ENCODE assay signal across 11 mouse cellular contexts in the genomic region with DNA sequence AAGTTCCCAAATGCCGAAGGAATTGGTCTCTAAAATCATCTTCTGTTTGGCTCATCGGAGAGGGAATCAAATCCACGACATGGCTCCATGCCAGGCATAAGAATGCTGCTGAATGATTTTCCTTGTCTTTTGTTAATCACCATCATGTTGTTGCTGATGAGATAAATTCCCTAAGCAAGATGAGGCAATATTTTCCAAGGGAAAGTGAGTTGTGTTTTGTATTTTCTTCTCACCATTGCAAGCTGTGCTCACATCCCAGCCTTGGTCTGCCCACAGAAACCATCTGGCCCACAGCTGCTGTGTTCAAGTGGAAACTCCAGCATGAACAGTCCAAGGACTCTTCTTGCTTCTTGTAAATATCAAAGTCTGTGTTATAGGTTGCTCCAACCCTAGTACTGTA. TPM values are rescaled to one million over a fixed set of nuclear protein-coding genes. Genes with fewer than 3 reads are reported as not detected.
DNase-seq lines count a peak whose midpoint lies in the region; ATAC-seq lines count a peak whose summit lies in the region.
"Had no signal": no experiment of that assay in that cellular context is flagged by ENCODE, and none has a peak within 500 bp of the region (broad histone marks: within the 10 kb centered on the region; RNA-seq: fewer than 3 reads in every experiment).

No protein-coding gene starts in this region.

- no peaks in the 10 kb centered on the region for H3K4me1 ChIP-seq in embryonic facial prominence, embryonic 15.5 days
- H3K4me1 ChIP-seq in midbrain, embryonic 11.5 days (ENCODE audit: control insufficient read depth, insufficient read depth, low read length) = no peaks in the 10 kb centered on the region
- H3K4me1 ChIP-seq: hindbrain, embryonic 10.5 days; limb, embryonic 15.5 days; midbrain, embryonic 15.5 days had no signal

- H3K27ac ChIP-seq in embryonic facial prominence, embryonic 15.5 days (replicated peaks) = peak overlapping the region; percentile 69
- no peak overlapping the region for H3K27ac ChIP-seq in midbrain, embryonic 11.5 days (ENCODE audit: low read depth, low read length)
- H3K27ac ChIP-seq: hindbrain, embryonic 10.5 days; limb, embryonic 15.5 days; midbrain, embryonic 15.5 days had no signal

- no peaks in the 10 kb centered on the region for H3K36me3 ChIP-seq in embryonic facial prominence, embryonic 15.5 days
- H3K36me3 ChIP-seq in midbrain, embryonic 11.5 days (ENCODE audit: control insufficient read depth, insufficient read depth, low read length) = no peaks in the 10 kb centered on the region
- H3K36me3 ChIP-seq: hindbrain, embryonic 10.5 days; limb, embryonic 15.5 days; midbrain, embryonic 15.5 days had no signal

- peak; percentile 7 to 9 for DNase-seq in frontal cortex, postnatal 14 days (ENCODE audit: low spot score in 2 of 2)
- peak; percentile 55 to 75 for DNase-seq in layer of hippocampus, adult 18-20 months (ENCODE audit: low spot score in 2 of 2)
- DNase-seq in lung, postnatal 14 days = peak; percentile 37
- no peak for DNase-seq in urinary bladder, adult 2 months (ENCODE audit: low spot score)
- DNase-seq in midbrain, embryonic 11.5 days (ENCODE audit: low spot score, missing footprints) = no peak
- DNase-seq in cerebellum, postnatal 4 days (ENCODE audit: low spot score in 2 of 2) = no peak

- no peak overlapping the region for H3K9ac ChIP-seq in embryonic facial prominence, embryonic 15.5 days
- H3K9ac ChIP-seq in midbrain, embryonic 11.5 days (ENCODE audit: low read length) = no peak overlapping the region
- H3K9ac ChIP-seq: limb, embryonic 15.5 days; midbrain, embryonic 15.5 days had no signal

- ATAC-seq in embryonic facial prominence, embryonic 15.5 days (ENCODE audit: insufficient number of reproducible peaks, low FRiP score, low TSS enrichment, low read depth) = peak; percentile 82
- ATAC-seq in midbrain, embryonic 11.5 days (ENCODE audit: low FRiP score) = no peak
- ATAC-seq: midbrain, embryonic 15.5 days had no signal

- H3K4me2 ChIP-seq in embryonic facial prominence, embryonic 15.5 days (replicated peaks) = no peak overlapping the region
- no peak overlapping the region for H3K4me2 ChIP-seq in midbrain, embryonic 11.5 days
- H3K4me2 ChIP-seq: limb, embryonic 15.5 days; midbrain, embryonic 15.5 days had no signal

- no peaks in the 10 kb centered on the region for H3K27me3 ChIP-seq in embryonic facial prominence, embryonic 15.5 days
- H3K27me3 ChIP-seq in midbrain, embryonic 11.5 days (ENCODE audit: control insufficient read depth, insufficient read depth, low read length) = no peaks in the 10 kb centered on the region
- H3K27me3 ChIP-seq: limb, embryonic 15.5 days; midbrain, embryonic 15.5 days had no signal

- 52% methylated on average over 3 of the region's 3 CpGs for WGBS in embryonic facial prominence, embryonic 15.5 days
- WGBS in midbrain, embryonic 11.5 days = 95% methylated on average over 3 of the region's 3 CpGs

- H3K4me3 ChIP-seq in embryonic facial prominence, embryonic 15.5 days (replicated peaks) = no peak overlapping the region
- H3K4me3 ChIP-seq in midbrain, embryonic 11.5 days (ENCODE audit: low read depth, low read length) = no peak overlapping the region
- H3K4me3 ChIP-seq: hindbrain, embryonic 10.5 days; limb, embryonic 15.5 days; midbrain, embryonic 15.5 days had no signal

- H3K9me3 ChIP-seq in embryonic facial prominence, embryonic 15.5 days (replicated peaks) = no peaks in the 10 kb centered on the region
- no peaks in the 10 kb centered on the region for H3K9me3 ChIP-seq in midbrain, embryonic 11.5 days (ENCODE audit: control insufficient read depth, low read length)
- H3K9me3 ChIP-seq: hindbrain, embryonic 10.5 days; limb, embryonic 15.5 days; midbrain, embryonic 15.5 days had no signal

RNA-seq across cellular contexts. Expression of a gene that starts 48.4 kb away (rescaled TPM):
- 101 and 112 TPM in 2 replicates for polyA plus RNA-seq in embryonic facial prominence, embryonic 15.5 days (2015; fragmentation: Nextera tagmentation; extraction: Ambion mirVana)
- total RNA-seq in layer of hippocampus, adult 18-20 months (2021) = 1 to 10 TPM; 2.6 to 2.9 TPM
- 21.8 and 22.5 TPM in 2 replicates for polyA plus RNA-seq in urinary bladder, adult 2 months (2012; rRNA removed)
- polyA plus RNA-seq in midbrain, embryonic 11.5 days (2014; fragmentation: Nextera tagmentation; extraction: Ambion mirVana) = 1.7 and 2.2 TPM in 2 replicates
- total RNA-seq: MEL had no signal

Comparison
In these comparisons a context has a peak if more than half of its experiments do, and no peak if none do; other contexts are left out.
1. DNase-seq: peak in frontal cortex, postnatal 14 days (2 of 2), layer of hippocampus, adult 18-20 months (2 of 2) and lung, postnatal 14 days (single experiment); none in urinary bladder, adult 2 months (single experiment), midbrain, embryonic 11.5 days (single experiment) and cerebellum, postnatal 4 days (0 of 2).